Mouse (Mus musculus): Measurements from ENCODE around the gene Ublcp1.

GRCm38 (mm10) chr11:44414605-44415004 lies 55.7 kb downstream of the Ublcp1 start:
- no peak for TF ChIP-seq POLR2A (IDR thresholded peaks at IDR 0.05; ENCODE audit: borderline replicate concordance, insufficient read depth, low read length)
- TF ChIP-seq CTCF (IDR thresholded peaks at IDR 0.05; ENCODE audit: borderline replicate concordance, insufficient read depth, low read depth, low read length): no peak

Data from cerebellum, adult 2 months (tissue).